ENCODE assay signal across 25 mouse cellular contexts in the genomic region with DNA sequence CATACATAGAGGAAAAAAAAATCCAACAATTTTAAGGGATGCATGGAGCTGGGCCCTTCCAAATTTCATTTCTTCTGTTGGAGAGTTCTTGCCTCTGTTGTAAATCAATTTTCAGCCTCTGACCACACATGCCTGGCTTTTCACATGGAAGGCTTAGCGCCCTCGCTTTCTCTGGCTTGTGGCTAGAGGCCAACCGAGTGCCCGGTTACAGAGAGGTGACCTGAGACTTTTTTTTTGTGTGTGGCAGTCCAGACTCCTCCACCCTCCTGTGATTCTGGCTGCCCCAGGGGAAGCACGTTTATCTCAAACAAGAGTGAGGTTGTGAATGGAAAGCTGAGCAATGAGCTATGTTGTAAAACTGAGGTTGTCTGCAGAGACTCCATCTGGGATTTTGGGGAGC. TPM values are rescaled to one million over a fixed set of nuclear protein-coding genes. Genes with fewer than 3 reads are reported as not detected.
DNase-seq lines count a peak whose midpoint lies in the region; ATAC-seq and TF ChIP-seq lines count a peak whose summit lies in the region.
"Had no signal": no experiment of that assay in that cellular context is flagged by ENCODE, and none has a peak within 500 bp of the region (broad histone marks: within the 10 kb centered on the region; RNA-seq: fewer than 3 reads in every experiment).

No protein-coding gene starts in this region.

- no peaks in the 10 kb centered on the region for H3K79me2 ChIP-seq in heart, adult 2 months (replicated peaks; ENCODE audit: control insufficient read depth, insufficient read depth, low read length)

- peaks cover 4% of the 10 kb centered on the region; the same call in 1 of the 2 replicates for H3K4me1 ChIP-seq in heart, adult 2 months (ENCODE audit: control insufficient read depth, insufficient read depth, low read length)
- H3K4me1 ChIP-seq in heart, embryonic 10.5 days: peaks cover 41% of the 10 kb centered on the region
- peaks cover 19 to 34% of the 10 kb centered on the region in 2 experiments for H3K4me1 ChIP-seq in heart, embryonic 14.5 days (ENCODE audit: control insufficient read depth in 2 of 2, insufficient read depth in 2 of 2, low read length in 2 of 2)
- H3K4me1 ChIP-seq: intestine, embryonic 15.5 days had no signal

- TF ChIP-seq POLR2A in heart, adult 2 months (IDR thresholded peaks at IDR 0.05; ENCODE audit: insufficient read depth, low read depth, low read length): no peak

- intact Hi-C loops in heart, adult 2 months (cut with DNase I): no loop called here
- intact Hi-C loops in heart, postnatal 14 days (cut with DNase I): no loop called here

- no peak overlapping the region for H3K9ac ChIP-seq in heart, adult 2 months (ENCODE audit: low read depth, low read length)
- H3K9ac ChIP-seq in heart, embryonic 14.5 days (ENCODE audit: low read length): peak overlapping the region; percentile 38; the same call in 1 of the 2 replicates
- H3K9ac ChIP-seq: forebrain, embryonic 13.5 days; hindbrain, embryonic 13.5 days; intestine, embryonic 15.5 days had no signal

- H3K4me2 ChIP-seq in heart, embryonic 14.5 days (ENCODE audit: low read length): no peak overlapping the region
- H3K4me2 ChIP-seq: forebrain, embryonic 13.5 days; hindbrain, embryonic 13.5 days; intestine, embryonic 15.5 days had no signal

- H3K9me3 ChIP-seq in heart, embryonic 10.5 days: no peaks in the 10 kb centered on the region
- no peaks in the 10 kb centered on the region for H3K9me3 ChIP-seq in heart, embryonic 14.5 days (ENCODE audit: control insufficient read depth, low read length)
- H3K9me3 ChIP-seq: forebrain, embryonic 10.5 days; forebrain, embryonic 13.5 days; hindbrain, embryonic 10.5 days; hindbrain, embryonic 13.5 days; intestine, embryonic 15.5 days had no signal

- 0 out of 2 replicates have a peak, but pooled peaks have one; percentile 41 for TF ChIP-seq EP300 in heart, adult 2 months (IDR thresholded peaks at IDR 0.05; ENCODE audit: insufficient read depth, low read depth, low read length)

- ATAC-seq in heart, embryonic 14.5 days (ENCODE audit: insufficient number of reproducible peaks, insufficient read depth, low FRiP score, low read depth): no peak
- ATAC-seq: activated CD4-positive, CD25-positive, alpha-beta regulatory T cell, adult 4 months; forebrain, embryonic 13.5 days; forebrain, embryonic 16.5 days; hindbrain, embryonic 16.5 days; intestine, embryonic 15.5 days had no signal

- H3K27me3 ChIP-seq in heart, adult 2 months (ENCODE audit: control insufficient read depth, insufficient read depth, low read length): no peaks in the 10 kb centered on the region
- 0 out of 2 replicates have a peak, but pooled peaks cover 2% of the 10 kb centered on the region for H3K27me3 ChIP-seq in heart, embryonic 10.5 days (ENCODE audit: insufficient read depth, poor library complexity, severe bottlenecking)
- H3K27me3 ChIP-seq in heart, embryonic 14.5 days (ENCODE audit: control insufficient read depth, insufficient read depth, low read length): no peaks in the 10 kb centered on the region

- H3K4me3 ChIP-seq in heart, adult 2 months: no peak overlapping the region
- no peak overlapping the region for H3K4me3 ChIP-seq in heart, embryonic 10.5 days
- no peak overlapping the region for H3K4me3 ChIP-seq in heart, embryonic 14.5 days (ENCODE audit: control insufficient read depth in 1 of 2, insufficient read depth in 1 of 2, low read depth in 1 of 2, low read length in 2 of 2)
- H3K4me3 ChIP-seq: forebrain, embryonic 10.5 days; forebrain, embryonic 13.5 days; hindbrain, embryonic 10.5 days; hindbrain, embryonic 13.5 days; intestine, embryonic 15.5 days had no signal

- no peak overlapping the region for H3K27ac ChIP-seq in heart, adult 2 months
- no peak overlapping the region for H3K27ac ChIP-seq in heart, embryonic 10.5 days
- H3K27ac ChIP-seq in heart, embryonic 14.5 days (replicated peaks in 1 of 2; ENCODE audit: control insufficient read depth in 1 of 2, insufficient read depth in 1 of 2, low read depth in 2 of 2, low read length in 2 of 2): peak overlapping the region in 1 of 2 experiments; percentile 57; a peak in 3 of 4 replicates
- H3K27ac ChIP-seq: forebrain, embryonic 10.5 days; forebrain, embryonic 13.5 days; hindbrain, embryonic 10.5 days; hindbrain, embryonic 13.5 days; intestine, embryonic 15.5 days had no signal

- no peaks in the 10 kb centered on the region for H3K36me3 ChIP-seq in heart, adult 2 months (ENCODE audit: control insufficient read depth, insufficient read depth, low read length)
- peaks cover 75% of the 10 kb centered on the region for H3K36me3 ChIP-seq in heart, embryonic 10.5 days
- H3K36me3 ChIP-seq in heart, embryonic 14.5 days (ENCODE audit: control insufficient read depth, insufficient read depth, low read length): peaks cover 54% of the 10 kb centered on the region
- H3K36me3 ChIP-seq: forebrain, embryonic 10.5 days; hindbrain, embryonic 10.5 days; hindbrain, embryonic 13.5 days; intestine, embryonic 15.5 days had no signal

- 51% methylated on average over 5 of the region's 5 CpGs for WGBS in heart, adult 2 months
- 56% methylated on average over 5 of the region's 5 CpGs for WGBS in heart, embryonic 10.5 days
- WGBS in heart, embryonic 14.5 days: 31% methylated on average over 5 of the region's 5 CpGs

- peak in 1 of 2 experiments; percentile 56 for DNase-seq in heart, adult 2 months
- no peak for DNase-seq in heart, embryonic 10.5 days (ENCODE audit: low spot score)
- DNase-seq in heart, adult 11 months: no peak
- DNase-seq in heart, postnatal 14 days: peak; percentile 31 to 54
- DNase-seq in retina, postnatal 1 day: no peak
- DNase-seq: adrenal gland, adult 8-10 months; adrenal gland, postnatal 25 days; cerebellum, adult 11-12 months; cerebellum, adult 8-10 months; cerebellum, postnatal 14 days; gastrocnemius, postnatal 10 days; gastrocnemius, postnatal 36 days; kidney, adult 11 months; kidney, adult 8-10 months had no signal

- no peak for TF ChIP-seq CTCF in heart, adult 2 months (IDR thresholded peaks at IDR 0.05)

RNA-seq across cellular contexts. Expression of gene Tbx5, which starts 28.8 kb away (rescaled TPM):
- 10 to 100 TPM; 22.6 to 36.9 TPM for total RNA-seq in heart, adult 2 months (2021)
- polyA plus RNA-seq in heart, adult 2 months (2012; rRNA removed): 26.5 and 27.0 TPM in 2 replicates
- 41.9 and 44.2 TPM in 2 replicates for polyA plus RNA-seq in heart, embryonic 10.5 days (2016; fragmentation: Nextera tagmentation; extraction: Ambion mirVana)
- polyA plus RNA-seq in heart, embryonic 14.5 days (2014; fragmentation: Nextera tagmentation; extraction: Ambion mirVana): 33.1 and 39.2 TPM in 2 replicates
- 10 to 100 TPM; 18.9 to 36.8 TPM for total RNA-seq in heart, postnatal 14 days (2021)
- total RNA-seq: ES-E14; gastrocnemius, postnatal 36 days; granulocyte monocyte progenitor cell, adult 5-6 weeks had no signal
- polyA plus RNA-seq: activated CD4-positive, CD25-positive, alpha-beta regulatory T cell, adult 4 months; forebrain, embryonic 16.5 days; hindbrain, embryonic 10.5 days; hindbrain, embryonic 13.5 days had no signal

Comparison
In these comparisons a context has a peak if more than half of its experiments do, and no peak if none do; other contexts are left out.
1. DNase-seq: peak in heart, postnatal 14 days (2 of 2); none in heart, embryonic 10.5 days (single experiment), heart, adult 11 months (single experiment) and retina, postnatal 1 day (single experiment).